Mouse (Mus musculus): ENCODE data around the gene Cphx1.
"Not testable (repeated sequence)": the region's sequence is repeated elsewhere in the genome, so short reads cannot be mapped to it uniquely, and the experiment has no call there.

Cphx1 gene

DNA sequence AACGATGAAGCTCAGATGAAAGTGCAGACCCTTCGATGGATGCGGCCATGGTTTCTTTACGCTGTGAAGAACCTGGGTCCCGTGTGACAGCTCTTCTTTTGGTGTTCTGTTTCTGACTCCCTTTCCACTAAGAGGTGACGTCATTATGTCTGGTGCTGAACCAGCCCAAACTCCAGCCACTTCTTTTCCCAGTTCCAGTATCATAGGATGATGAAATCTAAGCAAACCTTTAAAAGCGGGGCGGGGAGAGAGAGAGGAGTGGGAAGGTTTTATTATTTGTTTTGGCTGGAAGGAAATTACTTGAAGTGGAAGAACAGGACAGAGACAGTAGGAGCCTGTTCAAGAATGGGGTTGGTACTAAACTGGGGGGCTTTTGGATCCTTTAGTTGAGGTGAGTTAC lies at the start of gene Cphx1:
Gene Cphx1, plus strand, starts transcription at position 301 of the 400 bp plus-strand sequence.
- not testable (repeated sequence) for DNase-seq (ENCODE audit: low spot score)

DNA sequence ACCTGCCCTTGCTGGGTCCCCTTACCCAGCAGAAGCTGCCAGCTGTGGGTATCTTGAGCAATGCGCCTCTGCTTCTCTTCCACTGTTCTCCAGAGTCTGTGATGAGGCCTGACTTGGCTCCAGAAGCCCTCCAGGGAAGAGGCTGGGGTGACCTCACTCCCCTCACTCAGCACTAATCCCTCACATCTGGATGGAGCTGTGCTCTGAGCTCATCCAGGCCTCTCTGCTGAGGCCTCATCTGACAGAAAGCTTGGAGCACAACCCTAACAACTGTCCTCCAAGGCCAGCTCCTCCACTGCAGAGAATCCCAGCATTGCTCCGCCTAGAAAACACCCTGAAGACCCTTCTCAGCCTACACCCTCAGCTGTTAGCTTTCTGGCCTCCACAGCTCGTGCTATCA lies 43.5 kb upstream of the Cphx1 start:
- DNase-seq (ENCODE audit: low spot score): not testable (repeated sequence)

DNA sequence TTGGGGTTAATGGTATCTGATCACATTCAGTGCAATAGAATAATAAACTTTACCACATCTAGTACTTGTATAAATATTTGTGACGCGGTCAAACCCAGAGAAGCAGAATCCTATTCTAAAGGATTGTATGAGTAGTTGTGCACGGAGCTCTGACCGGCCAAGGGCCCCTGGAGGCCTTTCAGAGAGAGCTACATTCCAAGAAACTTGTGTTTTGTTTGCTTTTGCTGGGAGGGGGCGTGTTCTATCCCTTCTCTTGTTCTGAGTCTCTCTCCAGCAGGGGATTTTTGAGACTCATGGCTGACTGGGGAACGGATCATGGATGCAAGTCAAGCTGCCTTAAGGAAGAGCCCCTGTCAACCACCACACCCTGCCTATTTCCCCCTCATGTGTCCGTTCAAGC lies 42.4 kb upstream of the Cphx1 start:
- DNase-seq (ENCODE audit: low spot score): not testable (repeated sequence)

DNA sequence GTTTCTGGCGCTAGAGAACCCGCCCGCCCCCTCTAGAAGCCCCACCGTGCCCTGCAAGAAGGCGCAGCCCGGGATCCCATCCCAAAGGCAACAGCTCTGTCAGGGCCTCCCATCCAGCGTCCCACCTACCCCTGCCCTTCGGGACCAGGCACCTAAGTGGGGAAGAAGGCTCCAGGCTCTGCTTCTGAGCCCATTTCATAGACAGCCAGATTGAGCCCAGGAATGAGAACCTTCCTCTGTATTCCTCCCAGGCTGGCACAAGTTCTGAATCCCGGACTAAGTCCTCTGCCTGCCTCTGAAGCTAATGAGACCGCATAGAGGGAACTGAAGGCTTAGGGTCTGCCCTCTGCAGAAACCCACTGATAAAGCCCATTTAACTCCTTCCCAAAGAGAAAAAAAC lies 35.1 kb upstream of the Cphx1 start, which contains the start of gene Plac9a:
Gene Plac9a, minus strand, starts transcription at position 101 of the 400 bp plus-strand sequence.
- not testable (repeated sequence) for DNase-seq (ENCODE audit: low spot score)

DNA sequence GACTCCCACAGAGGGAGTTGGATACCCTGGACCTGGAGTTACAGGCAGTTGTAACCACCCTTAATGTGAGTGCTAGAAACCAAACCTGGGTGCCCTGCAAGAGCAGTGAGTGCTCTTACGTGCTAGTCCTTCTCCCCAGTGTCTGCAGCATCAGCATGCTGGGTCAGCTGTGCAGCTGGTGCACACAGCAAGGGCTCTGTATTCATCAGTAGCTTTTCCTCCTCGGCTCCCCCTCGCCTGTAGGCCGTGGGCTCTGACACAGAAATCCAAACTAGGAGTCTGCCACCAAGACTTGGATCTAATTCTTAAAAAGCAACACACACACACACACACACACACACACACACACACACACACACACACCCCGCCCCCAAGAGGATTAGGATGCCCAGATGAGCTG lies 32.9 kb upstream of the Cphx1 start:
- not testable (repeated sequence) for DNase-seq (ENCODE audit: low spot score)

DNA sequence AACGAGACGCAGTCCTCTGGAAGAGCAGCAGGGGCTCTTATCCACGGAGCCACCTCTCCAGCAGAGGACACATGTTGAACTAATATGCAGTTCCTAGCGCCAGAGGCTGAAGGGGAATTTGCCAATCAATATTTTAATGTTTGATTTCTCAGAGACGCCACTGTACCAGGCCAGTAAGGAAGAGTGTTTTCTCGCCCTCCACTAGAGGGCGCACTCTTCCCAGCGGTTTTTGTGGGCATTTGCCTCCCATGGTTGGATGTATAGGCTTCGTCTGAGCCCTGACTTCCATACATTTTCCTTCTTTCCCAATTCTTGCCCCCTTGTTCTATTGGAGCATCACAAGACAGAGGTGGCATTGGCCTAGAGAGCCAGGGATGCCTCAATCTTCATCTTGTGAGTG lies 30.8 kb upstream of the Cphx1 start:
- DNase-seq (ENCODE audit: low spot score): not testable (repeated sequence)

DNA sequence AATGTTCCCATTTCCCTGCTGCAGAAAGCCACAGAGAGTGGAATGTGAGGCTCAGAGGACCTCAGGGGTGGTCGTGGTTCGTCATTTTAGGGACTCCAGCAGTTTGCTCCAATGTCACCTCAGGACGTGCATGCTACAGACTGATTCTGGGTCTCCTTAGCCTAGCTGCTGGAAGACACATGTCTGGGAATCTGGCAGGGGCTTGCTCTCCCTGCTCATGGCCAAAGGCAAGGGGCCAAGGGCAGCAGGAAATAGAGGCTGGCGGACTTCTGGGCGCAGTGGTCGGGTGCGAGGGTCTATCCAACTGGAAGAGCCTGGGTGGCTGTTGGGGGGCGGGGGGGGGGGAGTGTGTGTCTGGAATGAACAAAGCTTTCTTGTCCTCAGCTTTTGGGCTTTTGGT lies 29.1 kb upstream of the Cphx1 start:
- DNase-seq (ENCODE audit: low spot score): not testable (repeated sequence)

DNA sequence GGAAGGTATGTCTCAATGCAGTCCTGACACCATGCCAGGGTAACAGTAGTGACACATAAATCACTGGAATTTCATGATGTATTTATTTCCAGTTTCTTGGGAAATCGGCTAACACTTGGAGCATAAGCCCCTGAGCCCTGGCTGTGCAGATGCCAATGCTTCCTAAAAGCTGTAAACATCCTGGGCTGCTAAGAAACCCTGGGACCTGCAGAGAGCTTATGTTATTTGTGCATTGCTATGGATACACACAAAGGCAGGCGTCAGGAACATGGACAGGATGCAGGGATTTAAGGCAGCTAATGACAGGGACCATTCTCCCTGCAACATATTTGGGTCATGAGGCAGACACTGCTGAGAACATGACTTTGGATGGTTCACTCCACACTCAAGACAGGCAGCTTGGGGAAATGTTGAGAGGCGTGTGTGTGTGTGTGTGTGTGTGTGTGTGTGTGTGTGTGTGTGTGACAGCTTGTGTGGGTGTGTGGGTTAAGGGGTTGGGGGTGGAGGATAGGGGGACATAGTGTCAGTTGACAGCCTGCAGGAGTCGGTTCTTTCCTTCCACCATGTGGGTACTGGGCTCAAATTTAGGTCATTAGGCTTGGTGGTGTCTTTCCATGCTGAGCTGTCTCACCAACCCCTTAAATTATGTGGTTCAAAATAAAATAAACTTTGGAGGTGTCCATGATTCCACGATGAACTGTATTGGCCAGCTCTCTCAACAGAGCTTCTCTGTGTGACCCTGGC lies 19.5 kb upstream of the Cphx1 start:
- DNase-seq (ENCODE audit: low spot score): not testable (repeated sequence)

DNA sequence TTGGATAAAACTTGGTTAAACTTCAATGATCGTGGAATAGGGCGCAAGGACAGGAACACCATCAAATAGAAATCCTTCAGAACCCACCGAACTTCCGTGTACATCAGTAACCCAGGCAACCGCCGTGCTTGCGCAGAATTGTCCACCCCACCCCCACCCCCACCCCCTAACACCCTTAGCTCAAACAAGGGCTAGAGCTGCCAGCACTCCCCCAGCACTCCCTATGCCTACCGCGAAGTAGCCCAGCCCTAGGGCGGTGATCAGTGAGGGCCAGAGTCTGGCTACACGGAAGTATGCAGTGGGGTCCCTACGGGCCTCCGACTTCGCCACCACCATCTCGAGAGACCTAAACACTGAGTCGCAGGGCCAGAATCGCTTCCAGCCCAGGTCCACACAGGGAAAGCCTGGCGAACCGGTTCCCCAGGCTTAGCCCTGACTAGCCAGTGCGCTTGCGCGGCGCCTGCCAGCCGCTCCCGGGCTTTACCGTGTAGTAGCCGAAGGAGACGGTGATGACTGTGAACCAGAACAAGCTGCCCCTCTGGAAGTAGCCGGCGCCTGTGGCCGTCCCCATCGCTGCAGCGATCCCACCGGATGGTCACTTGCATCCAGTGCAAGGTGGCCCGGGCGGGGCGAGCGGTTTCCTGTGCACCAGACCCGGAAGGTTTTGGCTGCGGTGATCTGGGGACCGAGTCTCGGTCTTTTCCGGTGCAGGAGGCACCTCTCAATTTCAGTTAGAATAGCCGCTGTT lies 11.1 kb upstream of the Cphx1 start:
- not testable (repeated sequence) for DNase-seq (ENCODE audit: low spot score)

DNA sequence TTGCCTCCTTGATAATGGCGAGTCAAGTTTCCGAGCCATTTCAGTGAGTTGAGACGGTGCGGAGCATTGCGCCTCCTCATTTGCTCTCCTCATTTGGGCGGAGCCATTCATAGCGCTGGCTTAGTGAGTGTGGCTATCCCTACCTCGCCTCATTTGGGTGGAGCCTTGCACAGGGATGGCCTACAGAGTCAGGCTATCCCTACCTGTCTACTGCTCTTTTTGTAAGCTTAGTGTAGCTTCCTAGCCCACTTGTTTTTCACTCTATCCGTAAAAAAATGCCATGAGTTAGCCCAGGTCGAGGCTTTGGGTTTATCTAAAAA lies 10.6 kb upstream of the Cphx1 start, which contains the start of gene Tmem254a:
Gene Tmem254a, minus strand, starts transcription at position 111 of the 320 bp plus-strand sequence.
- not testable (repeated sequence) for DNase-seq (ENCODE audit: low spot score)

DNA sequence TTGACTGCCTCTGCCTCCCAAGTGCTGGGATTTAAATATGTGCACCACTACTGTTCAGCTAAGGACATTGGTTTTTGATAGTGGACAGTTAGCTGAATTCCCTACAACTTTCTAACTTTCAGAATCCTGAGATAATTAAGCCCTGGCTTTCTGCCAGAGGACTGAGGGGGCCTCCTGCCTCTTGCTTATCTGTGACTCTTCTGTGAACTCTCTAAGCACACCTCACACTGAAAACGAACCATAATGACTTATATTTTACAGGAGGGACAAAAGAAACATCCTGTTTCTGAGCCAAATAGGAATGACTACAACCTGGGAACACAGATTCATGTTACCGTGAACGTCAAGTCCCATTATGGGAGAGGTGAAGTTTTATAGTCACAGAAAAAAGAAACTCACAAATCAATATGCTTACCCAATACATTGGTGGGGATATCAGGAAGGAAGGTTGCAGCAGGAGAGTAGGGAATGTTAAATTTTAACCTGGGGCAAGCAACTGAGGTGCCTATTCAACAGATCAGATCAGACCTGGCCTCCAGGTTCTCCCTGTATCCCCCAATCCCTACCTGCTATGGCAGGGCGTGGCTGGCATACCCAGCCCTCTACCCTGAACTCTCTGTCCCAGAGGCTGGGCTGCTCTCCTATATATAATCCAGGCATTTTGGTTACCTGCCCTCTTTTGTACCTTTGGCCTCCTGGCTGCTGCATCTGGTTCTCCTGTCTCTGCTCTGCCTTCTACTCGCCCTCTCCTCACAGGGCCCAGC lies 1.1 kb upstream of the Cphx1 start:
- DNase-seq (ENCODE audit: low spot score): not testable (repeated sequence)

DNA sequence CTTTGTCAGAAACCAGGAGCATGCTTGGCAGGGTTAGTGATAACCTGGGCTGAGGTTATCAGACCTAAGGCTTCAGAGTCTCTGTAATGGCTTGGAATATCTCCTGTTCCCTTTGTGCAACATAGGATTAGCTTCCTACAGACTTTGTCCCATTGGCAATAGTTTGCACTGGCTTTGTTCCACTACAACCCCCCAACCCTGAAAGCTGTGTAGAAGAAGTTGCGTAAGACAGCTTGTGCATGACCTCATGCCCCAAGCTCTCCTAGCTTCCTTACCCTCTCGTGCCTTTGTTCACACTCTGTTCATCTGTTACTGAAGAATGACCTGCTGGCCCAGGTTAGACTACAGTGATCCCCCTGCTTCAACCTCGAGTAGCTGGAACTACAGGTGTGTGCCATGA lies 19.8 kb downstream of the Cphx1 start:
- DNase-seq (ENCODE audit: low spot score): not testable (repeated sequence)

DNA sequence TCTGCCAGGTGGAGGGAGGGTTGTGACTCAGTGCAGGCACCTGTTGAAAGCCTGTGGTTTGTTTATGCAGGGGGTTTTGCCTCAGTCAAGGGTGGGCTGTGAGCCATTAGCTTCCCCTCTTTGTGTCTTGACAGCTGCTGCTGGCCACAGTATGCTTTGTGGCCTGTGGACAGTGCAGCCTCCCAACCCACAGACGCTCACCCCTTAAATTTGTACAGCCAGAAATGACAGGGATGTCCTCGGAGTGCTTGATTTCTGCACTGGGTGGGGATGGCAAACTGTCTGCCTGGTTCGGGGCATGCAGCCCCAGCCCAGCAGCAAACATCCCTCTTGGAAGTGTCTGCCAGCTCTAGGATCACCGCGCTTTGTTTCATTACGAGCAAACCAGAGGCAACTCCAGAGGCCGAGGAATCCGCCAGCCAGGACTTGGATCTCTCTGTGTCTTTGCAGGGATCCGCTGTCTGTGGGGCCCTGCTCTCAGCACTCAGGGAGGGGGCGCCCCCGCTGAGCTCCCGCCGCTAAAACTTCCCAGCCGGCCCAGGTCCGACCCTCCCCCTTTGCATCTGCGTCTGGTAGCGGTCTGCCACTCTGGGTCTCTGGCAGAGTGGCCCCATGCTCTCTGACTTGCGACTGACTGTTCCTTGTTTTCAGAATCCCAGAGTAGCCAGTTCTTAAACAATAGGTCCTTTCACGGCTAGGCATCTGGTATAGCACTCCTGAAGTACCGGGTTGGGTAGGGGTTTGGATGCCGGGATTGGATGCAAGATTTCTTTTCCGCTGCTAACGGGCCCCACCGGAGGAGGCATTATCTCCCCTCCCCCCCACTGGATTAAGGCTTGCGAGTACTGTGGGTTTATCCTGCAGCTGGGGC lies 40.5 kb downstream of the Cphx1 start, which contains the start of gene Duxbl1:
Gene Duxbl1, plus strand, starts transcription at position 207 of the 871 bp plus-strand sequence.
- DNase-seq (ENCODE audit: low spot score): not testable (repeated sequence)

DNA sequence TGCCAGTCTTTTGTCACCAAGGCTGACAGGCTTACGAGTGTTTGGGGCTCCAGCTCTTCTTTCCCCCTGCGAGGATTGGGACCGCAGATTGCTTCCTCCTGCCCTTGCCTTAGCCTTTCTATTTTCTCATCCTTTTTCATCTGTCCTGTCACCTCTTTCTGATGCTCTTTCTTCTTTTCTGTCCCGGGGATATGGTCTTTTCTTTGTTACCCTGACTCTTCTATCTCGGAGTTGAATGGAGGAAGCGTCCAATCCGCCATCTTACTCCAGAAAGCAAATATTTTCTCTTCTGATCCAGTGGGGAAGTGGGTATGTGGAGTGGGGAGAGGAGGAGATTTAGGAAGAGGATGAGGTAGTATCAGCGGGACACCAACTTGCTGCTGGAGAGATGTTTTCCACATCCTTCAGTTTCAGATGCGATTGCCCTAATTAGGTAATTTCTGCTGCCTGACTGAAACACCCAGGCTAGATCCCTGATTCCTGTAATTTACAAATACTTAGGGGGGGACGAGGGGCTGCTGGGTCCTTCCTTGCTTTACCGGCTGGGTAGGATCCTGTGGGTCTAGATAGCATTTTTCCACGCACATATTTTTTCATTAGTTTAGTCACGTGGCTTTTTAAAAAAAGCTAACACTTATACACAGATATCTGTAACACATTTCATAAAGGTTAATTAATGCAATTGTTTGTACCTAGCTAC lies 41.3 kb downstream of the Cphx1 start:
- not testable (repeated sequence) for DNase-seq (ENCODE audit: low spot score)

DNA sequence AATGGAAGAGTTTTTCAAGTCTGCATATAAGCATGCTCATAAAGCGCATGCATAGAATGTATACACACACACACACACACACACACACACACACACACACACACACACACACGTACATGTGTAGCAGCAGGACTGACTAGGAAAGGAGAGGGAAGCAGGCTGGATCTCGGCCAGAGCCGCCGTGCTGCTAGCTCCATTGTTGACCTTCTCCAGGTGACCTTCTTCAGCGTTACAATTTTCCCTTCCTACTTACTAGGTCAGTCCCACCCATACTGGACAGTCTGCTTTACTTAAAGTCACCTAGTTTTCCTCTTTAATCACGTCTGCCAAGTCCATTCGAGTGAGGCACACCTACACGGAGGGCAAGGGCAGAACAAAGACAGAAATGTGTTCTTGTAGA lies 43.8 kb downstream of the Cphx1 start:
- DNase-seq (ENCODE audit: low spot score): not testable (repeated sequence)

All from spleen, adult 12 weeks (tissue).